Mouse (Mus musculus): Measurements from ENCODE around the gene Hsd11b1. TPM values are rescaled to one million over a fixed set of nuclear protein-coding genes. Genes with fewer than 3 reads are reported as not detected.

Gene Hsd11b1
- polyA plus RNA-seq, 1 experiment from 2014 or later = 184 TPM

DNA sequence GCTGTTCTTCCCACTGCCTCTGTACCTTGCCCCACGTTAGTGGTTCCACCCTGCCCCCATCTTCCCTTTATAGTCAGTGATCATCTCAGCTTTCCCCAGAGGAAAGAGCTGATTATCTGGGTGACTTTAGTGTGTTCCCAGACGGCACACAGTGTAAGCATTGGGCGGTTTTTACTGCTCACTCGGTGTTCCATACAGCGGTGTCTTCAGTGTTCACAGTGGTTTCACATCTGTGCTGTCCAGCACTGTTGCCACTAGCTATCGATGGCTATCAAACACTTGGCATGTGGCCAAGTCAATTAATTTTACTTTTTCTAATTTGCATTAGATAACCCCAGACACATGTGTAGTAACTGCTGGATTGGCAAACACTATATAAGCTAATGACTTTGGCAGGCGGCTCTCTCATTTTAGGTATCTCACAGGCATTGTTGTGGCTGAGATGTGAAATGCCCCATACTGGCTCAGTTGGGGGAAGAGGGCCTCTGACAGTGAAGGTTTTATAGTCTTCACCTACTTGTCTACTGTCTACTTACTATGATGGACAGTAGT is 20.4 kb upstream of the Hsd11b1 start:
- H3K9ac ChIP-seq (replicated peaks; ENCODE audit: low read depth) = no peak overlapping the region
- no peak for ATAC-seq
- H3K4me2 ChIP-seq (replicated peaks; ENCODE audit: low read depth, low read length) = no peak overlapping the region
- 64% methylated on average over 7 of the region's 7 CpGs for WGBS
- no peak for DNase-seq (ENCODE audit: low spot score)
- no peak overlapping the region for H3K27ac ChIP-seq (ENCODE audit: low read length)
- TF ChIP-seq EP300 (IDR thresholded peaks at IDR 0.05) (no peak), CTCF (IDR thresholded peaks at IDR 0.05) (no peak)
- H3K27me3 ChIP-seq (replicated peaks; ENCODE audit: insufficient read depth, low read length) = no peaks in the 10 kb centered on the region
- no peaks in the 10 kb centered on the region for H3K36me3 ChIP-seq (ENCODE audit: insufficient read depth, low read length)
- no peak overlapping the region for H3K4me3 ChIP-seq (ENCODE audit: low read depth, low read length)
- no peaks in the 10 kb centered on the region for H3K4me1 ChIP-seq (ENCODE audit: insufficient read depth, low read depth, low read length)
- no peaks in the 10 kb centered on the region for H3K9me3 ChIP-seq (ENCODE audit: low read length)

DNA sequence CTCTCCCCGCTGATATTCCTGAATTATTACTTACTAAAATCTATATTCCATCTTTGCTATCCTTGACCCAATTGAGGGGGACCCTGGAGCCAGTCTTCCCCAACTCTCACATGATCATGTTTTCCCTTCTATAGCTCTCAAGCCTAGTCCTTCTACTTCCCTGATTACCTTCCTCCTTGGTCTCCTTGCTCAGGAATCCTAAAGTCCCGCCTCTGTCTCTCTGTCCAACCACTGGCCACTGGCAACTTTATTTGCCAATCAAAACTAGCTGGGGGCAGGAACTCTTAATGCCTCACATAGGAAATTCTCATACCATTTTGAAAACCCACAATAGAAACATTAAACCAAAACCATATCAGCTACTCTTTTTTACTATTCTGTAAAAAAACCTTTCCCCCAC is 17.5 kb upstream of the Hsd11b1 start:
- no peaks in the 10 kb centered on the region for H3K36me3 ChIP-seq (ENCODE audit: insufficient read depth, low read length)
- H3K9ac ChIP-seq (replicated peaks; ENCODE audit: low read depth) = no peak overlapping the region
- 81% methylated on average over 2 of the region's 2 CpGs for WGBS
- no peak overlapping the region for H3K4me3 ChIP-seq (ENCODE audit: low read depth, low read length)
- no peak for DNase-seq (ENCODE audit: low spot score)
- ATAC-seq = no peak
- H3K4me1 ChIP-seq (ENCODE audit: insufficient read depth, low read depth, low read length) = no peaks in the 10 kb centered on the region
- no peaks in the 10 kb centered on the region for H3K9me3 ChIP-seq (ENCODE audit: low read length)
- no peak for TF ChIP-seq CTCF (IDR thresholded peaks at IDR 0.05)
- no peak for TF ChIP-seq EP300 (IDR thresholded peaks at IDR 0.05)
- H3K27ac ChIP-seq (ENCODE audit: low read length) = no peak overlapping the region
- no peaks in the 10 kb centered on the region for H3K27me3 ChIP-seq (replicated peaks; ENCODE audit: insufficient read depth, low read length)
- H3K4me2 ChIP-seq (replicated peaks; ENCODE audit: low read depth, low read length) = no peak overlapping the region

DNA sequence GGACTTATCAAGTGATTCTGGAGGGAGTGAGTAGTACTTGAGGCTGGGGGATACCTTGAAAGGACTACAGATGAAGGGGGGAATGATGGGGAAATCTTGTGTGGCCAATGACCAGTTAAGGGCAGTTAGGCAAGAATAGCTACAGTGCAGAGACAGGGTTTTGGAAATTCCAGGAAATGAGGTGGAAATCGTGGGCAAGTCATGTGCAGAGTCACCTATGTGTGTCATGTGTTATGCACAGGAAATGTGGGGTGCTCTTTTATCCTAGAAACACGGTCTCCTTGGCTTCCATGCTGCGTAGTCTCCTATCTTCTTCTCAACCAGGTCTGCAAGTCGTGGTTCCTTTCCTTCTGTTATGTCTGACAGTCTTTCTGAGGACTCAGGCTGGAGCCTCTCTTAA is 15.6 kb upstream of the Hsd11b1 start:
- no peak overlapping the region for H3K4me3 ChIP-seq (ENCODE audit: low read depth, low read length)
- no peak for TF ChIP-seq EP300 (IDR thresholded peaks at IDR 0.05)
- no peak for TF ChIP-seq CTCF (IDR thresholded peaks at IDR 0.05)
- no peak overlapping the region for H3K9ac ChIP-seq (replicated peaks; ENCODE audit: low read depth)
- no peak overlapping the region for H3K4me2 ChIP-seq (replicated peaks; ENCODE audit: low read depth, low read length)
- DNase-seq (ENCODE audit: low spot score) (no peak), ATAC-seq (no peak)
- WGBS = 63% methylated on average over 4 of the region's 4 CpGs
- no peaks in the 10 kb centered on the region for H3K4me1 ChIP-seq (ENCODE audit: insufficient read depth, low read depth, low read length)
- no peaks in the 10 kb centered on the region for H3K36me3 ChIP-seq (ENCODE audit: insufficient read depth, low read length)
- no peaks in the 10 kb centered on the region for H3K9me3 ChIP-seq (ENCODE audit: low read length)
- H3K27ac ChIP-seq (ENCODE audit: low read length) = no peak overlapping the region
- H3K27me3 ChIP-seq (replicated peaks; ENCODE audit: insufficient read depth, low read length) = no peaks in the 10 kb centered on the region

DNA sequence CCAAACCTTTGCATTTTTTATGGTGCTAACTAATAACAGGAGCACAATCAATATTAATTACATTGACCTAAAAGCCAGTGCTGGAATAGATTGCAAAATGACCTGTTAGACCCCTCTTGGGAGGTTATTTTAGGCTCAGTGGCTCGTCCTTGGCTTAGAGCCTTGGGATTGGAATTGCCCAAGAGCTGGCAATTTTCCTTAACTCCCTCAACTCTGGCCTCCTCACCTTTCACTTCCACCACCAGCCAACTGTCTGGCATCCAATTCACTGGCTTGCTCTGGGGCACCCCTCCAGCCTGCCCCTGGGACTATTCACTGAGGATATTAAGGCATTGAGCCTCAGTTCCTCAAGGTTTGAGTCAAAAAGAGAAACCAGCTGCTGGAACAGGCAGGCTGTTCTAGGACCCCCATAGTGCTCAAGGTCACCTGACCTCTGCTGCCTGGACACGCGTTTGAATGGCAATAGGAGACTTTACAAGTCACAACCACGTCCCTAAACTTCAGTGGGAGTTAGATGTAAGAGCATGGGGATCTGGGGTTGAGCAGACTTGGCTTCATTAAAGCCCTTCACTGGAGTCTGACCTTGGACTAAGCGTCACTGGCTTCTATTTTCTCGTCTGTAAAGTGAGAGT is 14.7 kb upstream of the Hsd11b1 start:
- Histone ChIP-seq H3K27me3 (replicated peaks; ENCODE audit: insufficient read depth, low read length) (no peaks in the 10 kb centered on the region), H3K27ac (ENCODE audit: low read length) (no peak overlapping the region), H3K9ac (replicated peaks; ENCODE audit: low read depth) (no peak overlapping the region), H3K4me3 (ENCODE audit: low read depth, low read length) (no peak overlapping the region), H3K4me2 (replicated peaks; ENCODE audit: low read depth, low read length) (no peak overlapping the region), H3K36me3 (ENCODE audit: insufficient read depth, low read length) (no peaks in the 10 kb centered on the region), H3K9me3 (ENCODE audit: low read length) (no peaks in the 10 kb centered on the region), H3K4me1 (ENCODE audit: insufficient read depth, low read depth, low read length) (no peaks in the 10 kb centered on the region; the same call in 1 of the 2 replicates)
- ATAC-seq = peak; percentile 19; the same call in 1 of the 2 replicates
- no peak for DNase-seq (ENCODE audit: low spot score)
- 54% methylated on average over 6 of the region's 6 CpGs for WGBS
- TF ChIP-seq EP300 (IDR thresholded peaks at IDR 0.05) = no peak
- TF ChIP-seq CTCF (IDR thresholded peaks at IDR 0.05) = no peak

DNA sequence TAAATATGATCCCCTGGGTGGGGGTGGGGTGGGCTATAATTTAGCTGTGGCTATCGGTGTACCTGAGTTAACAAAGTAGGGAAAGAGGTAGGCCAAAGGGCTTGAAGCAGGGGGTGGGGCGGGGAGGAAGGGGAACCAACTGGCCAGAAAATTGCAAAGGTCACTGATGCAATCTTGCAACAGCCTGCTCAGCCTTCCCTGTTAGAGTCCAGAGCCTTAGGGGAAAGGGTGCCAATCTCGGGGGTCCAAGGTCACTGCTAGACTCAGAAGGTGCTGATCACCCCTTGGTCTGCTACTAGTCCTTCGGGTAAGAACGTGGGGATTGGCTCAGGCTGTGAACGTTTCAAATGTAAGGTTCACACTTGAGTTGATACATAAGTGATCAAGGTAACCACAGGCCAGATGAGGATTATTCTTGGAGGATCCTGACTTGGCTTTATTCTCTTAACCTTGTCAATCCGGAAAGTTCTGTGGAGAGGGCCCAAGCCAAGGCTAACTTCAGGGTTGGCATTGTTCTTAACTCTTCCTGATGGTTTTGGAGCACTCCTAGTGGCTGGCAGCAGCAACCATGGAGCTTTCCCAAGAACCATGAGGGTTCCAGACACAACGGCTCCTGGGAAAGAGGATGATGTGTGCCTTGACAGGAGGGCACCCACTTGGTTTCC is 10.7 kb upstream of the Hsd11b1 start:
- Histone ChIP-seq H3K36me3 (ENCODE audit: insufficient read depth, low read length) (no peaks in the 10 kb centered on the region), H3K4me2 (replicated peaks; ENCODE audit: low read depth, low read length) (no peak overlapping the region), H3K9me3 (ENCODE audit: low read length) (no peaks in the 10 kb centered on the region), H3K27me3 (replicated peaks; ENCODE audit: insufficient read depth, low read length) (no peaks in the 10 kb centered on the region), H3K9ac (replicated peaks; ENCODE audit: low read depth) (no peak overlapping the region), H3K4me3 (ENCODE audit: low read depth, low read length) (no peak overlapping the region), H3K4me1 (ENCODE audit: insufficient read depth, low read depth, low read length) (no peaks in the 10 kb centered on the region; the same call in 1 of the 2 replicates), H3K27ac (ENCODE audit: low read length) (no peak overlapping the region)
- no peak for ATAC-seq
- DNase-seq (ENCODE audit: low spot score) = peak; percentile 31
- no peak for TF ChIP-seq EP300 (IDR thresholded peaks at IDR 0.05)
- TF ChIP-seq CTCF (IDR thresholded peaks at IDR 0.05) = no peak
- WGBS = 73% methylated on average over 8 of the region's 8 CpGs

DNA sequence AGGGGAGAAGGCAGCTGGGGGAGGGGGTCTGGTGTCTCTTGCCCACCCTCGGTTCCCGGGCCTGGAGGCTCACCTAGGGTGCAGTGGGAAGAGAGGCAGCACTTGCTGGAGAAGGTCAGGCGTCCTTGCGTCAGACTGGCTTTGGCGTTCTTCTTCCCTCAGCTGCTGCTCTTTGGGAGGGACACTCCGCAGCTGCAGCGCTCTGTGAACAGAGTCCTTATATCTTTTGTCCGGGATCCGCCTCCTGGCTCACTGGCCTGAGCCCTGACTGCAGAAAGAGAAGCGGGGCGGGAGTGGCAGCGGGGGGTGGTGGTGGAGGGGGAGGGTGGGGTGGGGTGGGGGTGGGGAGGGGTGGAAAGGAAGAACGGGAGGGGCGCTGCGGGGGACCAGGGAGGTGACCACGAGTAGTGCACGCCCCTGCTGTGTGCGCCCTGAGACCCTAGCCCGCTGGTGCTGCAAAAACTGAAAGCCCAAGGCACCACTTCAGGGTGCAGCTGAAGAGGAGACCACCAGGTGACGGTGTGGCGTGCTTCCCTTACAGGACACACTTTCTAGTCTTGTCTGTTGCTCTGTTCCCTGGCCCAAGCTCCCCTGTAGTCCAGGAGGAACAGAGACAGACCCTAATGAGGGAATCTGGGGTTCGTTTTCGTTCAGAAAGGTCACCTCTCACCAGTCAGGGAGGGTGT is 9.2 kb upstream of the Hsd11b1 start, which contains the start of gene G0s2:
G0s2 (minus strand) TSS at position 302 of the 686 bp plus-strand sequence.
- peak within 1 kb of the TSS; percentile 58 for H3K4me2 ChIP-seq (replicated peaks; ENCODE audit: low read depth, low read length)
- H3K4me3 ChIP-seq (ENCODE audit: low read depth, low read length) = peak within 1 kb of the TSS; percentile 47
- no peaks in the 10 kb centered on the region for H3K9me3 ChIP-seq (ENCODE audit: low read length)
- no peaks in the 10 kb centered on the region for H3K27me3 ChIP-seq (replicated peaks; ENCODE audit: insufficient read depth, low read length)
- no peaks in the 10 kb centered on the region for H3K36me3 ChIP-seq (ENCODE audit: insufficient read depth, low read length)
- peak within 1 kb of the TSS; percentile 58 for H3K9ac ChIP-seq (replicated peaks; ENCODE audit: low read depth)
- ATAC-seq (peak; percentile 89), DNase-seq (ENCODE audit: low spot score) (peak; percentile 89)
- 4% methylated on average over 18 of the region's 23 CpGs for WGBS
- peak; percentile 79 for TF ChIP-seq CTCF (IDR thresholded peaks at IDR 0.05)
- TF ChIP-seq EP300 (IDR thresholded peaks at IDR 0.05) = no peak
- no peaks in the 10 kb centered on the region; the same call in 1 of the 2 replicates for H3K4me1 ChIP-seq (ENCODE audit: insufficient read depth, low read depth, low read length)
- H3K27ac ChIP-seq (ENCODE audit: low read length) = peak within 1 kb of the TSS; percentile 86
